Mouse (Mus musculus) kidney, postnatal 14 days (tissue): ENCODE data around the gene Slc16a3.

Source experiments
- DNase-seq: peaks from one replicate; pipeline ENCODE4 v3.0.0; 2022; ENCODE audit warnings: mixed read lengths

Slc16a3 gene

GRCm38 (mm10) chr11:120948328-120948727 is at the start of gene Slc16a3:
Slc16a3 (plus strand) TSS chr11:120948480.
- peak; percentile 41 for DNase-seq

GRCm38 (mm10) chr11:120900276-120901244 is 47.7 kb upstream of the Slc16a3 start:
- no peak for DNase-seq

- DNase-seq: peak; percentile 19
Observed at GRCm38 (mm10) chr11:120901729-120902486, 46.4 kb upstream of the Slc16a3 start.

DNA sequence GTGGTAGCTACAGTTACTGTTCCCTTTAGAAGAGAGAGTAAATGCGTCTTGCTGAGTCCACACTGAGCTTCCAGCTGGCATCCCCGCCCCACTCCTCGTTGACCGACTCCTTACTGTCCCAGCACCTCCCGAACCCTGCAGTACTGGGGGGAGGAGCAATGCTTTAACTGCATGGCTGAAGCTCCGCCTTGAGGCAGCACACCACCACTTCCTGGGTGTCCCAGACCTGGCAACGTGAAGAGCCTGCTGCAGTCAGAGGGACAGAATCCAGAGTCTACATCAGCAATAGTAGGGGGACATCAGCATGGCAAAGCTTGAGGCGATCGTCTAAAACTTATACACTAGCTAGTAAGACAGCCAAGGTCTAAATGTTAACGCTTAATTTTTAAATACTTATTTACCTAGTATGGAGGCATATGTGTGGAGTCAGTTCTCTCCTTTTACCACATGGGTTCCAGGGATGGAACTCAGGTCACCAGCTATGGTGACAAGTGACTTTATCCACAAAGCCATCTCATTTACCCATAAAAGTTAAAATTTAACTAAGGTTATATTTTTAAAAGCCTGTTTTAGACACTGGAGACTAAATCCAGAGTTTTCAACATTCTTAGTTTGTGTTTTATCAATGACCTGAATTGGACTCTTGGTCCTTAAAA is 45.7 kb upstream of the Slc16a3 start:
- DNase-seq: peak; percentile 42

DNA sequence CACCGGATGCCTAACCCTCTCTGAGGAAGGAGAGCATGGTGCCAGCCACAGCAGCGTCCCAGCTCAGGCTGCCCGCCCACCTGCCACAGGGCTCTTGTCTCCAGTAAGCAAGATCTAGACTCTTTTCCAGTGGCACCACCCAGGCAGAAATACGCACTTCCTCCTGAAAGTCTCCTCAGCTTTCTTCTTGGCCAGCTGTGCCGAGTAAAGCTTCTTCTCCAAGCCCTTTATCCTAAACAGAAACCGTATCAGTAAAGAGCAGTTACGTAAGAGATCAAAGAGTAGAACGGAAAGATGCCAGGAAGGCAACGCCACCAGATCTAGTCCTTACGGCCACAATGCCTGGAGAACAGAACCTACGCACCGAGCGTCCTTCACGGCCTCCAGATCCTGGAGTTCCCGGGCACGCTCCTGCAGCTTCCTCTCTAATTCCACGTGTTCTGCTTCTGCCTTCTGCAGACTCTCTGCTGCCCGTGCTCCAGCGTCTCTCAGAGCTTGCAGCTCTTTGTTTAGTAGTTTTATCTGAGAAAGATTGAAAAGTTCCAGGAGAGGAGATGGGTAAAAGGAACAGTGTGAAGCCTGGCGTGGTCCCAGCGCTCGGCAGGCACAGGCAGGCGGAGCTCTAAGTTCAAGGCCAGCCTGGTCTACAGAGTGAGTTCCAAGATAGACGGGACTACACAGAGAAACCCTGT is 45.0 kb upstream of the Slc16a3 start:
- DNase-seq: no peak

DNA sequence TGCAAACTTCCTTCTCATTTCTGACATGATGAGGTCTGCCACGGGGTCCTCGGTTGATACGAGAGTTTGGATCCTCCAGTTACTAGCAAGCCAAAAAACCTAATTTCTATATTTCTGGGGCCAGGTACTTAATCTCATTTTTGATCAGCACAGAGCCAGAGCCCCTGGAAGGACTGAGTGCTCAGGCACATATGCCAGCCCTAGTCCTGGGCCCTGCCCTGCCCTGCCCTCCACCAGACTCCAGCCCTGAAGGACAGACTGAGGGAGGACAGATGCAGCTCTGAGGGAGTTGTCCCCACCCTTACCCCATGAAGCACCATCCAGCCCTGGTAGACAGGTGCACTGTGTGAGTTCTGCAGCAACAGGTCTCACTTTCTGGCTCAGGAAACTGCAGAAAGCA is 43.7 kb upstream of the Slc16a3 start:
- DNase-seq: no peak

DNA sequence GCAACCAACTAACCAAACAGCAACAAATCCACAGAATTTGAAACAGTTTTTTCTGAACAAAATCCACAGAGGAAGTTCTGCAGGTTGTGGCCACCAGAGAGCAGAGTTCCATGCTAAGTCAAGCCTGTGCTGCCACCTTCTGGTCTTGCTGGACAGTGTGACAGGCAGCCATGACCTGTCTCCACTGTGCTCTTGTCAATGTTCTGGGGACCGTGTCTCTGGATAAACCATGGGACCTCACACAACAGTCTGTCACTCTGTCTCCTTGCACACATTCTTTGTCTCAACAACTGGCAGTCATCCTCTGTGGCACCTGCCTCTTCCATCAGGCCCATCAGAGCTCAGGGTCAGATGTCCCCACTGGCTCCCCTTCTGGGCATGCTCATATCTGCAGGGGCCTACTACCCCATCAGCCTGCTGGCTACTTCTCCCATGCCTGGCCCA is 42.8 kb upstream of the Slc16a3 start:
- DNase-seq: peak; percentile 85

DNA sequence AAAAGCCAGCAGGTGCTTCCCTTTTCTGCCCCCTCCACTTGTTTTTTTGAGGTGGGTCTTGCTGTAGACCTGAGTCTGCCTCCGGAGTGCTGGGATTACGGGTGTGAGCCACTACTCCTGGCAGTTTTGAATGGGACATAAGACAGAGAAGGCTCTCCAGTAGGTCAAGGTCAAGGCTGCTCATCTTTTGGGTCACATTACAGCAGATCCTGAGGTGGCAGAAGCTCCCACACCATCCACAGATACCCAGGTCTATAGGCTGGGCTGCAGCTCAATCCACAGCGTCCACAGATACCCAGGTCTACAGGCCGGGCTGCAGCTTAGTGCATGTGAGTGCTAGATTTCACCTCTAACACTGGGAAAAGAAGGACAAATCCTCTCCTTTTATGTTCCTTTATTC is 34.5 kb upstream of the Slc16a3 start:
- DNase-seq: no peak

DNA sequence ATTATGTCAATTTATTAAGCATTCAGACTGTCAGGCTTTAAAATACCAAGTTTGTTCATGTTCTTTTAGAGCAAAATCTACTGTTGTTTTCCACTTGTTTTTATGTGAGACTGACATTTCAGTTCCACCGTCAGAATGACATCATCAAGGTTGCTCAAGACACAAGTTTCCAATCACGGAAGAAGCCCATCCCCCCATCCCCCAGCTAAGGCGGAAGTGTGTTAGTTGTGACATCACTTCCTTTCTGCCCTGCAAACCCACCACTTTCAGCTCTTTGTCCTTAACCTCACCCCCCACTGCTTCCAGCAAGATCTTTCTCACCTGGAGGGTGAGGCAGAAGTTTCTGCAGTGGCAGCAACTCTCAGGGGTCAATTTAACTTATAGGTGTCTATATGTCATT is 31.8 kb upstream of the Slc16a3 start:
- no peak for DNase-seq

DNA sequence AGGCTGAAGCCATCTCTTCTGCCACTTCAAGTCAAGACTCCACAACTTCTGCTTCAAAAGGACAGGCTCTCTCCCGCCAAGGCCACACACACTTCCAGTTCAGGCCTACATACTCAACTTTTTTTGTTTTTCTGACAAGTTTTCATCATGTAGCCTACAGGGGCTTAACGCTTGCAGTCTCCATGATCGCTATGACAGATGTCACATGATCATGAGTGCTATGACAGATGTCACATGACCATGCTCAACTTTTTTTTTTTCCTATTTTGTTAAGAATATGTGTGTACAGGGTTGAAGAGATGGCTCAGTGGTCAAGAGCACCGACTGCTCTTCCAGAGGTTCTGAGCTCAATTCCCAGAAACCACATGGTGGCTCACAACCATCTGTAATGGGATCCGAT is 30.5 kb upstream of the Slc16a3 start:
- no peak for DNase-seq

- DNase-seq: no peak
Observed at GRCm38 (mm10) chr11:120922528-120922927, 25.8 kb upstream of the Slc16a3 start.

- no peak for DNase-seq
Observed at GRCm38 (mm10) chr11:120928468-120928867, 19.8 kb upstream of the Slc16a3 start.

- DNase-seq: no peak
Observed at GRCm38 (mm10) chr11:120931479-120931878, 16.8 kb upstream of the Slc16a3 start.

- DNase-seq: peak; percentile 92
Observed at GRCm38 (mm10) chr11:120932564-120933398, 15.5 kb upstream of the Slc16a3 start, which contains the start of gene Ccdc57. Ccdc57 (minus strand) TSS chr11:120932872.

DNA sequence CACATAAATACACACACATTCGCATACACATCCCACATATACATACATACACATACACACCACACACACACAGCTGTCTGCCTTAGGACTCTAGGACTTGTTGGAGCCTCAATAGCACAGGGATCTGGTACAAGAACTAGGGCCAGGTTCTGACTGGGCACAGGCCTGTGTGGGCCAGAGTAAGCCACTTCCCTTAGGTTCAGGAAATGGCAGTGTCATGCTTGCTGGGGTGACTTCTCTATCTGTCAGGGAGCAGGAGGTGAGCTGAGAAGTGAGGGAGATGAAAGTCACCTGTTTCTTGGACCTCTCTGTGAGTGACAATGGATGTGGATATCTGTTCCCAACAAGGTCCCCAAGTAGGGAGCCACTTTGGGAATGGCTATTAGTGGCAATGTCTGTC is 10.3 kb upstream of the Slc16a3 start:
- DNase-seq: no peak

DNA sequence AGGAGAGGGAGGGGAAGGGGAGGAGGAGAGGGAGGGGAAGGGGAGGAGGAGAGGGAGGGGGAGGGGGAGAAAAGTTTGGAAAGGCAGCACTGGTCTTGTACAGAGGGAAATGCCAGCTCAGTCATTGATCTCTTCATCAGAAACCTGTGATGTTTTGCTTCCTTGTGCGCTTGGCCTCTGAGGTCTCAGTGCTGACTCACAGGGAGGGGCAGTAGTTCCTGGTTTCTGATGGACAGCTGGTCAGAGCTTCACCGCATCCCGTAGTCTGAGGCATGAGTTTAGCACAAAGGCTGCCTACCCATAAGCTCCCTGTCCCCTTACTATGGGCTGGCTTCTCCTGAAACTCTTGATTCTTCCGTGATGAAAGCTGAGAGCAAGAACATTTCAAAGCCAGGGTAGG is 9.5 kb upstream of the Slc16a3 start:
- DNase-seq: no peak

DNA sequence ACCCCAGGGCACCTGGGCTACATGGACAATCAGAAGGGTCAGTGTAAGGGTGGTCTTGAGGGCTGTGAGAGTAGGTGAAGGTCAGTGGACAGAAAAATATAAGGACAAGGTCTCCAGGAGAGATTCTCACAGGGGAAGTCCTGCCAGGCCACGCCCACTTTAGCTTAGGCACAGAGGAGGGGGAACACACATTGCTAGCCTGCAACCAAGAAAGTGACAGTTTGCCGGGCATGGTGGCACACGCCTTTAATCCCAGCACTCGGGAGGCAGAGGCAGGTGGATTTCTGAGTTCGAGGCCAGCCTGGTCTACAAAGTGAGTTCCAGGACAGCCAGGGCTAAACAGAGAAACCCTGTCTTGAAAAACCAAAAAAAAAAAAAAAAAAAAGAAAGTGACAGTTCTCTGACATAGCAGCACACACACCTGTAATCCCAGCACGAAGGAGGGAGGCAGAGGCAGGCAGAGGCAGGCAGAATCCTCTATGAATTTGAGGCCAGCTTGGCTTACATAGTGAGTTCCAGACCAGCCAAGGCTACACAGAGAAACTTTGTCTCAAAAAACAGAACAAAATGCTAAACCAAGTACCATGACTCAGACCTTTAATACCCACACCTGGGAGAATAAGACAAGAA is 8.5 kb upstream of the Slc16a3 start:
- DNase-seq: no peak

GRCm38 (mm10) chr11:120940959-120941358 is 7.3 kb upstream of the Slc16a3 start:
- no peak for DNase-seq

DNA sequence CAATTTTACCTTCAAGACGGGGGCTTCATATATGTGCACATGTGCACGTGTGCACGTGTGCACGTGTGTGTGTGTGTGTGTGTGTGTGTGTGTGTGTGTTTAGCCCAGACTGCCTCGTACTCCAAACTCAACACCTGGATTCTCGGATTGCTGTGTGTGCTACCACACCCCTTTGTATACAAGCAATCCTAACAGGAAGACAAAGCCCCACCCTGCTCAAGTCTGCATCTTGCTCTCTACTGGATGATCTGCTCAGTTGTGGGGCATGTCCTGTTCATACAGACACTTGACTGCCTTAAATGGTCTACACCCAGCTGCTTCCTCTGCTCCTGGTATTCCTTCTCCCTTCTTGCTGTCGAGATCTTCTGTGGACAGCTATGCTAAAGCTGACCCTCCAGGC is 3.0 kb upstream of the Slc16a3 start:
- no peak for DNase-seq

GRCm38 (mm10) chr11:120945926-120946325 is 2.4 kb upstream of the Slc16a3 start:
- DNase-seq: no peak
